Mouse (Mus musculus) layer of hippocampus, adult 9-11 months (tissue): Measurements from ENCODE around the gene Zc3h6.
A peak's percentile ranks its signal among the peaks of the same experiment; 100 is the strongest.

Source experiments
- DNase-seq: peaks from one replicate; pipeline ENCODE4 v3.0.0; 2022

Gene Zc3h6

GRCm38 (mm10) chr2:129038426-129038936 lies 71.3 kb downstream of the Zc3h6 start:
- DNase-seq, result no peak

- DNase-seq, result no peak
Observed at GRCm38 (mm10) chr2:129038937-129039631, 71.9 kb downstream of the Zc3h6 start.

- no peak for DNase-seq
Observed at GRCm38 (mm10) chr2:129040567-129040966, 73.4 kb downstream of the Zc3h6 start.

GRCm38 (mm10) chr2:129046172-129046845 lies 79.1 kb downstream of the Zc3h6 start:
- DNase-seq, result no peak

- no peak for DNase-seq
Observed at GRCm38 (mm10) chr2:129046846-129047196, 79.6 kb downstream of the Zc3h6 start.

- DNase-seq, result no peak
Observed at GRCm38 (mm10) chr2:129047811-129048210, 80.6 kb downstream of the Zc3h6 start, which contains the start of gene Vinac1. Gene Vinac1, minus strand, starts transcription at chr2:129048172.

- DNase-seq, result no peak
Observed at GRCm38 (mm10) chr2:129052451-129052983, 85.3 kb downstream of the Zc3h6 start.

GRCm38 (mm10) chr2:129055741-129056140 lies 88.5 kb downstream of the Zc3h6 start:
- DNase-seq, result no peak

GRCm38 (mm10) chr2:129056597-129056996 lies 89.4 kb downstream of the Zc3h6 start:
- no peak for DNase-seq

- DNase-seq, result no peak
Observed at GRCm38 (mm10) chr2:129057256-129057655, 90.1 kb downstream of the Zc3h6 start.

GRCm38 (mm10) chr2:129057920-129058361 lies 90.7 kb downstream of the Zc3h6 start:
- DNase-seq, result no peak

- DNase-seq, result no peak
Observed at GRCm38 (mm10) chr2:129061456-129062059, 94.4 kb downstream of the Zc3h6 start.

- DNase-seq, result peak; percentile 61
Observed at GRCm38 (mm10) chr2:129065437-129066282, 98.5 kb downstream of the Zc3h6 start, which contains the start of gene Ttl. Gene Ttl, plus strand, starts transcription at chr2:129065942.

GRCm38 (mm10) chr2:129066326-129066725 lies 99.1 kb downstream of the Zc3h6 start:
- DNase-seq, result peak; percentile 42
